Mouse (Mus musculus): ENCODE data around the gene Cd59a. TPM values are rescaled to one million over a fixed set of nuclear protein-coding genes. Genes with fewer than 3 reads are reported as not detected.

Gene Cd59a
- total RNA-seq, 2 experiments from 2014 or later: 2.0 to 3.2 TPM

GRCm38 (mm10) chr2:104134150-104135056, 38.8 kb downstream of the Cd59a start:
- peak; percentile 68 to 75 for DNase-seq (ENCODE audit: low spot score in 2 of 2)

GRCm38 (mm10) chr2:104135920-104136319, 40.3 kb downstream of the Cd59a start:
- DNase-seq (ENCODE audit: low spot score in 2 of 2): no peak

GRCm38 (mm10) chr2:104142140-104142539, 46.5 kb downstream of the Cd59a start:
- no peak for DNase-seq (ENCODE audit: low spot score in 2 of 2)

GRCm38 (mm10) chr2:104144004-104144403, 48.4 kb downstream of the Cd59a start:
- DNase-seq (ENCODE audit: low spot score in 2 of 2): no peak

- DNase-seq (ENCODE audit: low spot score in 2 of 2): no peak
Observed at GRCm38 (mm10) chr2:104145983-104146382, 50.4 kb downstream of the Cd59a start.

- no peak for DNase-seq (ENCODE audit: low spot score in 2 of 2)
Observed at GRCm38 (mm10) chr2:104147910-104148561, 52.4 kb downstream of the Cd59a start.

GRCm38 (mm10) chr2:104150608-104151397, 55.2 kb downstream of the Cd59a start:
- no peak for DNase-seq (ENCODE audit: low spot score in 2 of 2)

- DNase-seq (ENCODE audit: low spot score in 2 of 2): no peak
Observed at GRCm38 (mm10) chr2:104153345-104153744, 57.7 kb downstream of the Cd59a start.

- no peak for DNase-seq (ENCODE audit: low spot score in 2 of 2)
Observed at GRCm38 (mm10) chr2:104153876-104154275, 58.3 kb downstream of the Cd59a start.

GRCm38 (mm10) chr2:104157831-104158230, 62.2 kb downstream of the Cd59a start:
- no peak for DNase-seq (ENCODE audit: low spot score in 2 of 2)

GRCm38 (mm10) chr2:104163418-104163817, 67.8 kb downstream of the Cd59a start:
- no peak for DNase-seq (ENCODE audit: low spot score in 2 of 2)

- no peak for DNase-seq (ENCODE audit: low spot score in 2 of 2)
Observed at GRCm38 (mm10) chr2:104163978-104164487, 68.4 kb downstream of the Cd59a start.

Other genes with a start within 250 kb of the Cd59a start
- 10 to 100 TPM; 22.8 to 30.3 TPM for gene Lmo2, start 137.8 kb upstream of the Cd59a start, total RNA-seq (2021)
- 10 to 100 TPM; 44.7 to 45.6 TPM for gene Fbxo3, start 68.1 kb upstream of the Cd59a start, total RNA-seq (2021)
- gene 4931422A03Rik, start 67.4 kb upstream of the Cd59a start, total RNA-seq (2021): not detected
- gene Gm10912, start 30.0 kb upstream of the Cd59a start, total RNA-seq (2021): under 1 TPM in 1 of 2 experiments, not detected in 1; 0.34 TPM
- gene Gm10799, start 27.3 kb upstream of the Cd59a start, total RNA-seq (2021): not detected
- under 1 TPM in 1 of 2 experiments, not detected in 1; 0.51 TPM for gene Cd59b, start 26.0 kb upstream of the Cd59a start, total RNA-seq (2021)
- gene A930018P22Rik, start 27.0 kb downstream of the Cd59a start, total RNA-seq (2021): not detected

Data from layer of hippocampus, postnatal 10 days (tissue).